Mouse (Mus musculus) ES-Bruce4 (cell line): Measurements from ENCODE around the gene Gatad2b.

Source experiments
- CTCF ChIP-seq: IDR thresholded peaks from one replicate; pipeline ENCODE4 v1.8.1; 2011; ENCODE audit warnings: low read depth, low read length
- EP300 ChIP-seq: IDR thresholded peaks from 2 replicates; pipeline ENCODE4 v1.6.1; 2011; ENCODE audit warnings: low read depth, low read length; ENCODE audit not compliant: insufficient read depth
- POLR2A ChIP-seq: IDR thresholded peaks from one replicate; pipeline ENCODE4 v1.8.1; 2011; ENCODE audit warnings: low read length; ENCODE audit not compliant: insufficient read depth

GRCm38 (mm10) chr3:90248746-90249100 is 44.3 kb upstream of the Gatad2b start:
- TF ChIP-seq CTCF (no peak), POLR2A (no peak), EP300 (no peak)
